Mouse (Mus musculus) heart, postnatal 0 days (tissue): ENCODE data around the gene Pcnx.

Experiments
- CTCF ChIP-seq: IDR thresholded peaks from 2 replicates; pipeline ENCODE4 v1.5.1; 2016; ENCODE audit warnings: antibody characterized with exemption, control low read depth, low read depth
- EP300 ChIP-seq: IDR thresholded peaks from 2 replicates; pipeline ENCODE4 v1.6.1; 2016; ENCODE audit warnings: antibody characterized with exemption, low read depth

DNA sequence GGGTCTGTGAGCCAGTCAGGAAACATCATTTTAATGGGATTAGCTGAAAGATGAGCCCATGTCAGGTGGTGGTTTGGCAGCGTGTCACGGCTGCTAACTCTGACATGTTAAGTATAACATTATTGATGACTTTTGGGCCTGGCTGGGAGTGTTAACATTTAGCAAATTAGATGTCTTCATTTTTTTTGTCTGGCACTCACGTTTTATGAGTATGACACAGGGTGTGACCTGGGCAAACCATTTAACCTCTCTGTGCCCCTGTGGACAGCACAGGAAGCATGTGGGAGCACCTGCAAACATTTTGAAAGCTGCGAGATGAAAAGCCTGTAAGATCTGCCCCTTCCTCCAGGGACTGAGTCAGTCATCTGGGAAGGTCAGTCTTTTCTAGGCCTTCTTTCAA lies 2.6 kb upstream of the Pcnx start:
- no peak for TF ChIP-seq EP300
- TF ChIP-seq CTCF, result no peak
